Mouse (Mus musculus) MEL-GATA-1-ER (cell line): ENCODE data around the gene Impdh2.

ENCODE experiments used
- DNase-seq: peaks from one replicate; pipeline ENCODE4 v3.0.0-alpha.2; 2012; ENCODE audit warnings: low read depth; ENCODE audit errors: extremely low read depth

The Impdh2 gene

GRCm38 (mm10) chr9:108569381-108570206, 9.5 kb downstream of the Impdh2 start, which contains the start of gene Dalrd3:
Gene Dalrd3 (plus strand): TSS chr9:108569886.
- peak; percentile 95 for DNase-seq

GRCm38 (mm10) chr9:108570207-108570896, 10.3 kb downstream of the Impdh2 start:
- DNase-seq = peak; percentile 73

GRCm38 (mm10) chr9:108571401-108571973, 11.4 kb downstream of the Impdh2 start:
- no peak for DNase-seq

GRCm38 (mm10) chr9:108572321-108572720, 12.2 kb downstream of the Impdh2 start:
- no peak for DNase-seq

GRCm38 (mm10) chr9:108573774-108574690, 13.9 kb downstream of the Impdh2 start:
- DNase-seq = no peak

- DNase-seq = no peak
These were observed 14.8 kb downstream of the Impdh2 start for GRCm38 (mm10) chr9:108574921-108575320.

GRCm38 (mm10) chr9:108575321-108576297, 15.5 kb downstream of the Impdh2 start:
- DNase-seq = no peak

- DNase-seq = no peak
These were observed 16.9 kb downstream of the Impdh2 start for GRCm38 (mm10) chr9:108577025-108577424.

GRCm38 (mm10) chr9:108577934-108578544, 18.0 kb downstream of the Impdh2 start:
- DNase-seq = no peak

GRCm38 (mm10) chr9:108578545-108579343, 18.7 kb downstream of the Impdh2 start, which contains the start of gene Wdr6:
Gene Wdr6 (minus strand): TSS chr9:108578739.
- DNase-seq = peak; percentile 94

GRCm38 (mm10) chr9:108579344-108579690, 19.2 kb downstream of the Impdh2 start:
- DNase-seq = no peak

- DNase-seq = no peak
These were observed 27.6 kb downstream of the Impdh2 start for GRCm38 (mm10) chr9:108587571-108588180.

- no peak for DNase-seq
These were observed 29.1 kb downstream of the Impdh2 start for GRCm38 (mm10) chr9:108589229-108589628.

- no peak for DNase-seq
These were observed 31.4 kb downstream of the Impdh2 start for GRCm38 (mm10) chr9:108591462-108591861.

- DNase-seq = no peak
These were observed 34.3 kb downstream of the Impdh2 start for GRCm38 (mm10) chr9:108594354-108594753.

GRCm38 (mm10) chr9:108596998-108597764, 37.1 kb downstream of the Impdh2 start, which contains the start of gene P4htm:
Gene P4htm (minus strand): TSS chr9:108597667.
- no peak for DNase-seq

- no peak for DNase-seq
These were observed 39.0 kb downstream of the Impdh2 start for GRCm38 (mm10) chr9:108599021-108599566.
